Mouse (Mus musculus) embryonic facial prominence, embryonic 12.5 days (tissue): Measurements from ENCODE around the gene Six1. TPM values are rescaled to one million over a fixed set of nuclear protein-coding genes. Genes with fewer than 3 reads are reported as not detected.

ENCODE experiments used
- ATAC-seq: fragments of 200-750 bp; cut with Nextera tagmentation; 2 replicates; pipeline ENCODE4 v1.8.0; 2017; ENCODE audit not compliant: insufficient number of reproducible peaks, insufficient read depth, low FRiP score, low TSS enrichment
- H3K27ac ChIP-seq: fragments of 300-500 bp; sonication (generic); 2 replicates; pipeline ENCODE4 v1.5.1; 2016; ENCODE audit warnings: mild to moderate bottlenecking
- H3K27me3 ChIP-seq: fragments of 300-500 bp; sonication (generic); 2 replicates; pipeline ENCODE4 v1.6.1; 2016; ENCODE audit warnings: mild to moderate bottlenecking, moderate library complexity
- H3K36me3 ChIP-seq: fragments of 300-500 bp; sonication (generic); 2 replicates; pipeline ENCODE4 v1.6.1; 2016; ENCODE audit warnings: mild to moderate bottlenecking
- H3K4me1 ChIP-seq: fragments of 300-500 bp; sonication (generic); 2 replicates; pipeline ENCODE4 v1.6.1; 2016
- H3K4me2 ChIP-seq: fragments of 300-500 bp; sonication (generic); replicated peaks from 2 replicates; pipeline ENCODE4 v1.6.1; 2016; ENCODE audit warnings: mild to moderate bottlenecking, moderate library complexity
- H3K4me3 ChIP-seq: fragments of 300-500 bp; sonication (generic); 2 replicates; pipeline ENCODE4 v1.5.1; 2016; ENCODE audit warnings: mild to moderate bottlenecking
- H3K9ac ChIP-seq: fragments of 300-500 bp; sonication (generic); 2 replicates; pipeline ENCODE4 v1.6.1; 2016; ENCODE audit warnings: mild to moderate bottlenecking, moderate library complexity
- H3K9me3 ChIP-seq: fragments of 300-500 bp; sonication (generic); 2 replicates; pipeline ENCODE4 v1.6.1; 2016; ENCODE audit warnings: mild to moderate bottlenecking, moderate library complexity
- WGBS: fragments of 180-500 bp; shearing (Covaris S2); methylation state at CpG from one replicate; pipeline ENCODE4 v1.1.7; 2016; 5-methylcytosine and 5-hydroxymethylcytosine counted together
- polyA plus RNA-seq: library from polyadenylated mRNA; unstranded; fragments of >200 nt; fragmentation: Nextera tagmentation; extraction: Ambion mirVana; gene quantifications from 2 replicates; pipeline ENCODE4 v1.2.1, GENCODE M21; 2016

The Six1 gene
- polyA plus RNA-seq, 1 experiment from 2014 or later = 75.3 TPM

DNA sequence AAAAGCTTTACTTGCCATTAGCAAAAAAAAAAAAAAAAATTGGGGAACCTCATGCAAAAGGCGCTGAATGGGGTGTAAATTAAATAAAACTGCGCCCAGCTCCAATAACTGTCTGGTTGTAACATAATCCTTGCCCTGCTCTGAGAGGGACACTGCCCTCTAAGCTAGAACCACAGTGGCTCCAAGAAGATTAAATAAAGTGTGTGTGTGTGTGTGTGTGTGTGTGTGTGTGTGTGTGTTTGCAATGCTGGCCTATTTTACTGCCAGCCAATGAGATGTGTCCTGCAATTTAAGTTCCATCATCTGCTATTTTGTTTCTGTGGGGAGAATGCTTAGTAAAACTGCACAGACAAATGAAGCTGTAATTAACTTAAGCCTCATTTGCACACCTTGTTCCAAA, 6.1 kb downstream of the Six1 start:
- Histone ChIP-seq H3K9ac (no peak overlapping the region), H3K4me1 (peaks cover 43% of the 10 kb centered on the region), H3K27ac (no peak overlapping the region), H3K27me3 (peaks cover 24% of the 10 kb centered on the region; the same call in 1 of the 2 replicates), H3K36me3 (peaks cover 12% of the 10 kb centered on the region), H3K4me3 (no peak overlapping the region), H3K9me3 (no peaks in the 10 kb centered on the region), H3K4me2 (peak overlapping the region; percentile 67)
- WGBS = 11% methylated on average over 2 of the region's 2 CpGs
- no peak for ATAC-seq

GRCm38 (mm10) chr12:73046607-73047180, 7.0 kb downstream of the Six1 start:
- ATAC-seq = peak; percentile 87
- H3K4me2 ChIP-seq = peak overlapping the region; percentile 67
- H3K4me1 ChIP-seq = peaks cover 35% of the 10 kb centered on the region
- H3K27me3 ChIP-seq = peaks cover 24% of the 10 kb centered on the region; the same call in 1 of the 2 replicates
- H3K9ac ChIP-seq = peak overlapping the region; percentile 99
- H3K27ac ChIP-seq = peak overlapping the region; percentile 94
- WGBS = under 1% methylated on average over 38 of the region's 38 CpGs
- peak overlapping the region; percentile 77 for H3K4me3 ChIP-seq
- peaks cover 12% of the 10 kb centered on the region for H3K36me3 ChIP-seq
- no peaks in the 10 kb centered on the region for H3K9me3 ChIP-seq

- no peak; the same call in 1 of the 2 replicates for ATAC-seq
- H3K4me3 ChIP-seq = peak overlapping the region; percentile 77
- H3K36me3 ChIP-seq = peaks cover 12% of the 10 kb centered on the region
- H3K27me3 ChIP-seq = peaks cover 24% of the 10 kb centered on the region; the same call in 1 of the 2 replicates
- H3K9ac ChIP-seq = peak overlapping the region; percentile 99
- H3K4me1 ChIP-seq = peaks cover 34% of the 10 kb centered on the region
- peak overlapping the region; percentile 67 for H3K4me2 ChIP-seq
- under 1% methylated on average over 85 of the region's 85 CpGs for WGBS
- no peaks in the 10 kb centered on the region for H3K9me3 ChIP-seq
- peak overlapping the region; percentile 94 for H3K27ac ChIP-seq
Measured at GRCm38 (mm10) chr12:73045724-73046606, 7.7 kb downstream of the Six1 start.

DNA sequence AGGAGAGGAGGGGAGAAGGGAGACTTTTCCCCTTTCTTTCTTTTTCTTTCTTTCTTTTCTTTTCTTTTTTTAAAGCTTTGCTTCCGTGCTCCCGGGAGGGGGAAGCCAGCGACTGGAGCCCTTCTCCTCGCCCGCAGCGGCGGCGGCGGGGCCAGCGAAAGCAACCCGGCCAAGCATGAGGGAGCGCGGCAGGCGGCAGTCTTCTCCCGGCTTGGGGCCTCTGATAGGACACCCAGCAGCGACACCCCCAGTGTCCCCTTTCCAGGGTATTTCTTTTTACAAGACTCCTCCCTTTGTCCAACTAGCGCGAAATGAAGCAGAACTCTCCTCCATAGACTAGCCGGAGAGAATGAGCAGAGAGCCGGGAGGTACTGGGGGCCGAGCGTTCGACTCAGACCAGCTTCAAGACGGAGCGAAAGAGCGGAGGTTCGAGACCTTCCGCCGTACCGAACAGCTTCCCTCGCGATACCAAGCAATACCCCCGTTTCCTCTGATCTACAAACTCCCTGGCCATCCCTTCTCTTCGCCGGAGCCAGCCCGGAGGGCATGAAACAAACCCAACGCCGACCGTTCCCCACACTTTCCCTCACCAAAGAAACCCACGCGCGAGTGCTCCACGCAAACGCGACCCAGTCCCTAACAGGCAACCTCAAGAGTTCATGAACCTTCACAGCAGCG, 8.5 kb downstream of the Six1 start:
- Histone ChIP-seq H3K27ac (peak overlapping the region; percentile 94), H3K27me3 (peaks cover 24% of the 10 kb centered on the region; the same call in 1 of the 2 replicates), H3K4me3 (peak overlapping the region; percentile 77), H3K9me3 (no peaks in the 10 kb centered on the region), H3K9ac (peak overlapping the region; percentile 99), H3K4me2 (peak overlapping the region; percentile 67), H3K36me3 (peaks cover 12% of the 10 kb centered on the region), H3K4me1 (peaks cover 26% of the 10 kb centered on the region)
- WGBS = under 1% methylated on average over 46 of the region's 46 CpGs
- no peak for ATAC-seq

GRCm38 (mm10) chr12:73044221-73045045, 9.3 kb downstream of the Six1 start:
- Histone ChIP-seq H3K9me3 (no peaks in the 10 kb centered on the region), H3K27ac (peak overlapping the region; percentile 94), H3K27me3 (peaks cover 29% of the 10 kb centered on the region; the same call in 1 of the 2 replicates), H3K4me3 (peak overlapping the region; percentile 77), H3K36me3 (peaks cover 12% of the 10 kb centered on the region), H3K9ac (peak overlapping the region; percentile 99), H3K4me1 (peaks cover 30% of the 10 kb centered on the region; the same call in 1 of the 2 replicates), H3K4me2 (peak overlapping the region; percentile 67)
- no peak for ATAC-seq
- WGBS = under 1% methylated on average over 53 of the region's 53 CpGs

DNA sequence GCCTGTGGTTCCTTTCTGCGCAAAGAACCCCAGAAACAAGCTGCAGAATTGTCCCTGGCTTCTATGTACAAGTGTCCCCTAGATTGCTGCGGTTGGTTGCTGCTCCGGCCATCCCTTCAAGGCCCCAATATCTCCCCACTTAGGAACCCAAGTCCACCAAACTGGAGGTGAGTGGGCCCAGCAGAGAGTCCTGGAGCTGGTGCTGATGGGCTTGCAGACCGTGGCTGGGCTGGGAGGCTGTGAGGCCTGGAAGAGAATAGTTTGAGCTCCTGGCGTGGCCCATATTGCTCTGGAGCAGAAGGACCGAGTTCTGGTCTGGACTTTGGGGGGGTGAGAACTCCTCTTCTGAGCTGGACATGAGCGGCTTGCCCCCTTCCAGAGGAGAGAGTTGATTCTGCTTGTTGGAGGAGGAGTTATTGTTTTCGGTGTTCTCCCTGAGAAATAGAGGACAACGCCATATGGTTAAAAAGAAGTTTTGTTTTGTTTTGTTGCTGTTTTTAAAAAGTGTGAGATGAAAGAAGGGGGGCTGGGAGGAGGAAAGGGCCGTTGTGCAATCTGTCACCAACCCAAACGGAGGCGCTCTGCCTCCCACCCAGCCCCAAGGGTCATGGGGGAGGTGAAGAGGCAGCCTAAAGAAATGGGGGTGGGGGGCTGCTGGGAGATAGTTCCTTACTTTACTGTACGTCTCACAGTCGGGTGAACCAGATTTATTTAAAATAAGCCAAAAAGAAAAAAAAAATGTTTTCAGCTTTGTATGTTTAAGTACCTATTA, 10.1 kb downstream of the Six1 start:
- Histone ChIP-seq H3K4me3 (peak overlapping the region; percentile 77), H3K4me2 (peak overlapping the region; percentile 67), H3K9ac (peak overlapping the region; percentile 99), H3K9me3 (no peaks in the 10 kb centered on the region), H3K4me1 (peaks cover 32% of the 10 kb centered on the region; the same call in 1 of the 2 replicates), H3K36me3 (peaks cover 12% of the 10 kb centered on the region), H3K27ac (peak overlapping the region; percentile 94), H3K27me3 (peaks cover 25% of the 10 kb centered on the region; the same call in 1 of the 2 replicates)
- 9% methylated on average over 14 of the region's 14 CpGs for WGBS
- no peak for ATAC-seq

DNA sequence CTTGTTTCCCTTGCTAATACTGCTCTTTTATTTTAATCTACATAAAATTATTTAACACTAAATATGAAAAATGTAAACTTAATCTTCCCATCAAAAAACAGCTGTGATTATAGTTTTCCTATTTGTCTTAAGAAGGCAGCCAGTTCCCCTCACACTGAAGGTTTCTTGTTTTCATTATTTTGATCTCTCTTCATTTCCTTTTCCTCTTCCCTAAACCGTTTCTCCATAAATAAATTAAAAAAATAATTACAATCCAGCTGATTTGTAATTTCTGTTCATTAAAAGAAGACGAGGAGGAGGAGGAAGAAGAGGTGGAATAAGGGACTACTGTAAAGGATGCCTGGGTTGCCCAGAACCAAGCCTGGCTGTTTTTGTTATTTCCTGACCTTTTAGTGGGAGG, 10.8 kb downstream of the Six1 start:
- H3K4me1 ChIP-seq = peaks cover 32% of the 10 kb centered on the region; the same call in 1 of the 2 replicates

DNA sequence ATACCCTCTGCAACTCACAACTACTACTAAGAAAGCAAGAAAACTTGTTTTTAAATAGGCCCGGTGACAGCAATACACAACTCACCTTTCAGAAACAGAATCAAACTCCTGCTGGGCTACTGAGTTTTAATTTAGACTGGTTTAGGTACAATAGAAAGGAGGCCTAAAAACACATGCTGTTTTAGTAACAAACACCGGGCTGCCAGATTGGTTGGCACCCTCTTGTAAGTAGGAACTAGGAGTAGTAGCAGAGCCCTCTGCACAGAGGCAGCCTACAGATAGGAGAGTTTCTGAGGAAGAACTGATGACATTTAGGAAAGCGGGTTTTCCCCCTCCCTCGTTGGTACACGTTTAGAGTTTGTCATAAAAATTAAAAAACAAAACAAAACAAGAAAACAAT, 11.3 kb downstream of the Six1 start:
- no peaks in the 10 kb centered on the region for H3K9me3 ChIP-seq
- peaks cover 15% of the 10 kb centered on the region; the same call in 1 of the 2 replicates for H3K27me3 ChIP-seq
- H3K36me3 ChIP-seq = peaks cover 12% of the 10 kb centered on the region
- no peak for ATAC-seq
- peak overlapping the region; percentile 77 for H3K4me3 ChIP-seq
- peak overlapping the region; percentile 67 for H3K4me2 ChIP-seq
- WGBS = 9% methylated on average over 5 of the region's 5 CpGs
- peaks cover 32% of the 10 kb centered on the region; the same call in 1 of the 2 replicates for H3K4me1 ChIP-seq
- H3K9ac ChIP-seq = peak overlapping the region; percentile 75
- peak overlapping the region; percentile 60; the same call in 1 of the 2 replicates for H3K27ac ChIP-seq

More for the DNA sequence above, 10.8 kb downstream of the Six1 start:
- no peaks in the 10 kb centered on the region for H3K9me3 ChIP-seq
- peak overlapping the region; percentile 77 for H3K4me3 ChIP-seq
- peak overlapping the region; percentile 94 for H3K27ac ChIP-seq
- H3K36me3 ChIP-seq = peaks cover 12% of the 10 kb centered on the region
- H3K27me3 ChIP-seq = peaks cover 19% of the 10 kb centered on the region; the same call in 1 of the 2 replicates
- peak overlapping the region; percentile 99 for H3K9ac ChIP-seq
- H3K4me2 ChIP-seq = peak overlapping the region; percentile 67
- WGBS = 12% methylated on average over 2 of the region's 2 CpGs
- no peak for ATAC-seq

DNA sequence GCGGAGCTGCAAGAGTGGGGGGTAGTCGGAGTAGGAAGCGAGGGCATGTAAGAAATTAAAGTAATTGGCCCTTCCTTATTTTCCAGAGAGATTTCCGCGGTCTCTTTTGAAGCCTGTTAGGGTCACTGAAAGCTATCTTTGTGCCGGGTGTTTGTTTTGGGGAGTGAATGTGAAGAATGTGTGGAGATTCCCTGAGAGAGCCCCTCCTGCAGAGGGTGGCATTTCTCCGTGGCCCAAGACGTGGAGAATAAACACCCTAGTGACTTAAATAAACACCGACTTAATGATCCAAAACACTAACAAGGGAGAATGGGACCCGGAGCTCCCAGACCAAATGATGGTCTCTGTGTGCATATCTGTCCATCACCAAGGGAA, 12.4 kb downstream of the Six1 start:
- peak overlapping the region; percentile 75 for H3K9ac ChIP-seq
- H3K4me1 ChIP-seq = peaks cover 30% of the 10 kb centered on the region; the same call in 1 of the 2 replicates
- peaks cover 11% of the 10 kb centered on the region; the same call in 1 of the 2 replicates for H3K27me3 ChIP-seq
- no peaks in the 10 kb centered on the region for H3K9me3 ChIP-seq
- H3K4me3 ChIP-seq = peak overlapping the region; percentile 44
- H3K36me3 ChIP-seq = peaks cover 12% of the 10 kb centered on the region
- no peak for ATAC-seq
- H3K4me2 ChIP-seq = peak overlapping the region; percentile 67
- WGBS = 3% methylated on average over 10 of the region's 10 CpGs
- peak overlapping the region; percentile 87 for H3K27ac ChIP-seq
